Mouse (Mus musculus): ENCODE results near the gene Ascc2.
A peak's percentile ranks its signal among the peaks of the same experiment; 100 is the strongest.
"Not testable (repeated sequence)": the region's sequence is repeated elsewhere in the genome, so short reads cannot be mapped to it uniquely, and the experiment has no call there.

The Ascc2 gene

GRCm38 (mm10) chr11:4634395-4634794 lies 3.2 kb upstream of the Ascc2 start:
- no peak for DNase-seq

- DNase-seq, result no peak
Observed at GRCm38 (mm10) chr11:4636782-4637342, 685 bp upstream of the Ascc2 start.

GRCm38 (mm10) chr11:4638261-4638660 lies 714 bp downstream of the Ascc2 start:
- no peak for DNase-seq

- DNase-seq, result no peak
Observed at GRCm38 (mm10) chr11:4641185-4641584, 3.6 kb downstream of the Ascc2 start.

DNA sequence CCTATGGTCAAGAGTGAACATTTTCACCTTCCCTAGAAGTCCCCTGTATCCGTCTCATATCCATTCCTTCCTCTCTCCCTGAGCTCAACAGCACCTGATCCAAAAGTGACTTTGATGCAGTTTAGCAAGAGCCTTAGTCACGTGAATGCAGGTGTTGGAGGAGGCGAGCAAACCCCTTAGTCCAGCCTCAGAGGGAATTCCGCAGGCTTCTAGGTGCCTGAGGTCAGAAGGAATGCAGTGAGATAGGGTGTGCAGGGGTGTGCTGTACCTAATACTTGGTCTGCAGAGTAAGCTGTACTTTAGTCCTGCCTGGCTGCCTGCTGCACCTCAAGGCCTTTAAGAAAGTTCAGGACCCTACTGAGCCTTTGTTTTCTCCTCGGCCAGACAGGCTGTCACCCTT lies 6.2 kb downstream of the Ascc2 start:
- DNase-seq, result no peak

DNA sequence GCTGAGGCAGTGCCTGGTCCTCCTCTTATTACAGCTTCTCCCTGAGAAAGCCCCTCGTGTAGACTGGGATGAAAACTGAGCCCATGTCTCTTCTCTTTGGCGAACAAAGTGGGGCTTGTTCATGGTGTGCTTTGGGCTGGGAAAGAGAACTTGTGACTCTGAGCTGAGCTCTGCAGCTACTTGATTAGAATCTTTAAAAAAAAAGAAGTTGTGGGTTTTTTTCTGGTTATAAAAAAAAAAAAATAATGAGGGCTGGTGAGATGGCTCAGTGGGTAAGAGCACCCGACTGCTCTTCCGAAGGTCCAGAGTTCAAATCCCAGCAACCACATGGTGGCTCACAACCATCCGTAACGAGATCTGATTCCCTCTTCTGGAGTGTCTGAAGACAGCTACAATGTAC lies 7.6 kb downstream of the Ascc2 start:
- DNase-seq, result not testable (repeated sequence)

DNA sequence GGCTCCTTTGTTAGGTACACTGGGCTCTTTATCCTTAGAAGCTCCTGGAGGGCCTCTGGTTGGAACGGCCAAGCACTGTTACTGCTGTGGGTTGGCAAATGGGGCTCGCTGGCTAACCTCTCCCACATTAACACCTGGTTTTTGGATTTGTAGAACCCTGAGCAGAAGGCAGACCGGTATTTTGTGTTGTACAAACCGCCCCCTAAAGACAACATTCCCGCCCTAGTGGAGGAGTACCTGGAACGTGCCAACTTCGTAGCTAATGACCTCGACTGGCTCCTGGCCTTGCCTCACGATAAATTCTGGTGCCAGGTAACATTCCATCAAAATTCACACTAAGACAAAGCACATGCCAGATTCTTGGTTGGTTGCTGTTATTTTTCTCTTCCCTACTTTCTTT lies 8.9 kb downstream of the Ascc2 start:
- DNase-seq, result no peak

DNA sequence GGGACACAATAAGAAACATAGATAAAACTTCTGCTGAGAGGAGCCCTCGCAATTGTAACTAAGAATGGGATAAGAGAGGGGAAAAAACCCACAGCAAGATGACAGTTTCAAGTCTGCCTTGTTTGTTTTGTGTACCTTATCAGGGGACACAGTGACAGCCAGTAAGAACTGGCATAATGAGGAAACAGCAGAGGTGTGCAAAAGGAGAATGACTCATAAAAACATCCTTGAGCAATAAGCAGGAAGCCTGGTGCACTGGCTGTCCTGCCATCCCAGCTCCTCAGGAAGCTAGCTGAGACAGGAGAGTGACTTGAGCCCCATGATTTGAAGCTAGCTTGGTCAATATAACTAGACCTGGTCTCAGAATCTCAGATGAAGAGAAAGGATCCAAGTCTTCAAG lies 22.3 kb downstream of the Ascc2 start:
- DNase-seq, result no peak

GRCm38 (mm10) chr11:4660309-4661025 lies 22.9 kb downstream of the Ascc2 start:
- DNase-seq, result peak in 1 of 2 experiments; percentile 5

GRCm38 (mm10) chr11:4661324-4661723 lies 23.8 kb downstream of the Ascc2 start:
- peak; percentile 29 to 55 for DNase-seq

DNA sequence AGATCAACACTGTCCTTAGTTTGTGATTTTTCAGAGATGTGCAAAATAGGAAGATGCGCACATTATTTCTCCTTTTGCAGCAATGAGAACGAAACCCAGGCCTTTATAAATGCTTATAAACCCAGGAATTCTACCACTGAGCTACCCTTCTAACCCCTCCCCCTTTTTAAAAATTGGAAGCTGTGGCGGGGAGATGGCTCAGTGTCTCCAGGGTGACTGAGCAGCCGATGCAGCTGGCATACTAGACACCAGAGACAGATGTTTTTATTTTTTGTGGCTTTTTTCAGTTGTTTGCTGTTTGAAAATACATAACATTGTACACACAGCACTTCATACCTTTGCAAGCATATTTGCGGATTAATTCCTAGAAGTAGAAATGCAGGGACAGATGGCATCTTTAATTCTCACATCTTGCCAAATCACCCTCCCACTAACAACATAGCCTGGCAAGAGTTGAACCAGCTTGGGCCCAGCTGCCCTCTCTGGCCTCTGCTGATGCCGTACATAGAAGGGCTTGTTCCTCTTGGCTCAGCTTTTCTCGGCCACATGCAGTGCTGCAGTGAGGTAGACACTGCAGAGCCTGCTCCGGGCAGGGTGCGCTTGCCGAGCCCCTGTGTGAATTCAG lies 24.4 kb downstream of the Ascc2 start:
- DNase-seq, result no peak

DNA sequence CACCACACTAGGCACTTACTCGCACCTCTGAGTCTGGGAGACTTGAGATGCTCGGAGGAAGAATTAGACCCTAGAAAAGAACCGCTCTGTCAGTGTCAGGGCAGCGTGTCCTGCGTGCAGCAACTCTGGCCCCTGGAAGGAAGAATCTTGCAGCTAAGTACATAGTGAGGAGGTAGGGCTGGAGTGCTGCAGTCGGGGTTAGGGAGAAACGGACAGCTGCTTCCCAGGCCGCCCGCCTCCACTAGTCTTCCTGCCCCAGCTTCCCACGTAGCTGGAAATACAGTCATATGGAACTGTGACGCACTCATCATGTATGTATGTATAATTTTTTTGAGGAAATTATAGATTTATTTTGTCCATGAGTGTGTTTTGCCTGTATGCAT lies 24.9 kb downstream of the Ascc2 start:
- DNase-seq, result no peak

DNA sequence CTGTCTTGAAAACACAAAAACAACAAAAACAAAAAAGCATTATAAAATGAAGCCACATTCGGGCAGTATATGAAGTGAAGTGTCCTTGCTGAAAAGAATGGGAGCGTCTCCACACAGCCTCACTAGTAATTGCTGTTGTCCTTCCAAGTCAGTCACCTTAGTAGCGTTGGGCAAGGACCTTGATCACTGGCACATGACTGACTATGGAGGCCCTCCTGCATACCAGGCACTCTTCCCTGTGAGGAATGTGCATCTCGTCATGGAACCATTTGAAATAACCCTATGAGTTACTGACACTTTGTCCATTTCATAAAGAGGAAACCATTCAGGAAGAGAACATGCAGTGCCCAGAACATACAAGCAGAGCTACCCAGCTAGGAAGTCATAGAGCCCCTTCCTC lies 34.2 kb downstream of the Ascc2 start:
- no peak for DNase-seq

- no peak for DNase-seq
Observed at GRCm38 (mm10) chr11:4674593-4674992, 37.0 kb downstream of the Ascc2 start.

DNA sequence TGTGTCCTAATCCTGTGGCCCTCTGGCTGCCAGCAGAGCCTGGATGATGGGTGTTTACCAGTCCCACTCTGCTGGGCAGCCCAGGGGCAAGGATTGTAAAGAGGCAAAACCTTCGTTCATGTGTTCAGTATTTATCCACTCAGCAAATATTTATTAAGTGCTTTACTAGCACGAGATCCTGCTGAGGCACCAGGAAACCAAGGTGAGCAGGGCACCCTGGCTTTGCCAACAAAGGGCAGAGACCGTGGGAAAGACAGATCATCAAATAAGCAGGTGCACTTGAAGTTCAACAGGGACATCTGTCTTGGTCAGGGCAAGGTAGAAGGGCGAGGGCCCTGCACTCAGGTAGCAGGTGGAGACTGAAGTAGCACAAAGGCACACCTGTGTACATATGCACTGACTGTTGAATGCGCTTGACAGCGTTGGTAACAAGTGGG lies 37.6 kb downstream of the Ascc2 start:
- peak; percentile 31 to 34 for DNase-seq

- DNase-seq, result no peak
Observed at GRCm38 (mm10) chr11:4675693-4676092, 38.1 kb downstream of the Ascc2 start.

DNA sequence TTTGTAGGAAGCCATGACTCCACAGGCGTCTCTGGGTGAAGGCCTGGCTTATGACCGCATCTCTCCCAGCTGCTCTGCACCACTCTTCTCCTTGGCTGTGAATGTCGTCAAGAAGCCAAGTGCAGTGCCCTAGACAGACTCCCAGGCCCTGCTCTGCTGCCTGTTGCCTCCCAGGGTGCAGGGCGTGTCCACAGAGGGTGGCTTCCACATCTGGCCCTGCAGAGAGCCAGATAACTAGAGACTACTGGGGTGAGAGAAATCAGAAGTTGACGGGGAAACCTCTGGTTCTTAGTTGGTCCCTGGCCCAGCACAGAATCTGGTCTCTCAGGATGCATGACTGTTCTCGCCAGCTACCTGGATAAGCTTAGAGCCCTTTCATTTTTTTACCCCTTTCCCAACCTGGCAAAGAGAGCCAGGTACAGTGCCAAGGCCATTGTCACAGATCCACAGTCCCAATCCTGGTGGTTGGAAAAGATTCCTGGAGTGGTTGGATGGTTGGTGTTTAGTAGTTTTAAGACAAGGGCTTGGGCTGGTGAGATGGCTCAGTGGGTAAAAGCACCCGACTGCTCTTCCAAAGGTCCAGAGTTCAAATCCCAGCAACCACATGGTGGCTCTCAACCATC lies 39.8 kb downstream of the Ascc2 start:
- DNase-seq, result no peak

DNA sequence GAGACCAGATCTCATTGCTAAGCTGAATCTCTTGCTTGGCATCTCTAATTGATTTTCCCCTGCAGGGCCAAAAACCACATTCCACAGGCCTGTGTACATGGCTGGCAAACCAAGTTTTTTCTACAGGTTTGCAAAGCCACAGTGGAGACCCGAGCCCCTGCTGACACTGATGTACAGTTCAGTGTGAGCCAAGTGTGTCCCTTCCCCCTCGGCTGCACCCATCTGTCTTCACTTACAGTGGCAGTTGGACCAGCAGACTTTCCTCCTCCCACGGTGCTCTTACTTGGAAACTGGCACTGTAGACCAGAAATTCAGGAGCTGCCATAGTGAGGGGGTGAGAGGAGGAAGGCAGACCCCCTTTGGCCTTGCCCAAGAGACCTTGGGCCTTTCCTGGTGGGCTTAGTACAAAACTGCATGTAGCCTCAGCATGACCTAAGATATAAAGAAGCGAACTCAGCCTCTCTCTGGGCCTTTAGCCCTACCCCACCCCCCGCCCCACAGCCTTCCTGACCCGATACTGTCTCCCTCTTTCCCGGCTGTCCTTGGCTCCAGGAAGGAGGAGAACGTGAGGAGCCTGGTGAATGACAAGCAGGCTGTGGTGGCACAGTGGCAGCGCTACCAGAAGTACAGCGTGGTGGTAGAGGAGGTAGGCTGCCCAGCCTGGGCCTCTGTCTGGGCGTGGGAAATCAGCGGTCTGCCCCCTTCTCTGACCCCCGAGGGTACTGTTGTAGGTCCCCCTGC lies 41.3 kb downstream of the Ascc2 start:
- no peak for DNase-seq

GRCm38 (mm10) chr11:4679441-4679832 lies 41.9 kb downstream of the Ascc2 start:
- DNase-seq, result no peak

GRCm38 (mm10) chr11:4680126-4680525 lies 42.6 kb downstream of the Ascc2 start:
- no peak for DNase-seq

DNA sequence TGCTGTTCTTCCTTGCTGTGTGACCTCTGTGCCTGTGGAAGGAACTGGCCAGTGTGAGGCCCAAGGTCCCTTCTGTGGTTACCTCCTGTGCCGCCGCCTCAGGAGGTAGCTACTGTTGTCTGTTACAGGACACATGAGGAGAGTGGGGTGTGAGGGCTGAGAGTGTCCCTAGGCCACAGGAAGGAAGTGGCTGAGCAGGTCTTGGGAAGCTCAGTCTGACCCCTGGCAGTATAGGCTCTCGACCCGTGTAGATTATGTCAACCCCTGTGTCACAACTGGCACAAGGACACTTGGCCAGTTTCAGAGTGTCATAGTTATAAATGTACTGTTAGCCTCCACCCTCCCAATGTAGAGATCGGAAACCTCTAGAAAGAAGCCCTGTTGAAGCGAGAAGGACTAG lies 46.0 kb downstream of the Ascc2 start:
- DNase-seq, result no peak

GRCm38 (mm10) chr11:4684186-4684585 lies 46.6 kb downstream of the Ascc2 start:
- DNase-seq, result no peak

DNA sequence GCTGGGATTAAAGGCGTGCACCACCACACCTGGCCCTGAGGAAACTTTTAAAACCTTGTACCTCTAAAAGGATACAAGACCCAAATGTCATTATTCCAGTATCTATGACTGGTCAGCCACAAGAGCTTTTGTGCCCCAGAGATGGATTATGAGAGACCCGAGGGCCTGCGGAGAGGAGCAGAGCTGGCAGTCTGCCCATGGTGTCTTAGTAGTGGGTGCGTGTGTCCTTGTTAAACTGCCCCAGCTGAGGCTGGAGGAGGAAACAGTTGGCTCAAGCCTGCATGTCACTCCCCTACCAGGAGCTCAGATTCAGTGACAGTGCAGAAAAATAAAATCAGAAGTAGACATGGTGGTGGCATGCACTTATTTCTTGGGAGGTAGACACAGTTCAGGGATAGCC lies 47.5 kb downstream of the Ascc2 start:
- no peak for DNase-seq

Data from kidney, adult 8-10 months (tissue).